Mouse (Mus musculus) MEL (cell line): ENCODE results near the gene Prss33.

Experiments used
- CHD1 ChIP-seq: IDR thresholded peaks from 2 replicates; pipeline ENCODE4 v1.6.1; 2012; ENCODE audit warnings: low read depth, mild to moderate bottlenecking, inconsistent platforms, low read length, improper control_type of control experiment
- CTCF ChIP-seq, 3 experiments: IDR thresholded peaks in 2 of 3; conservative IDR thresholded peaks in 1 of 3; 2 replicates each; pipeline ENCODE4 v1.5.1; 2011 to 2012; ENCODE audit warnings: low read length in 3 of 3, low read depth in 2 of 3, mild to moderate bottlenecking in 2 of 3, improper control_type of control experiment in 1 of 3, inconsistent platforms in 1 of 3, mixed read lengths in 1 of 3, moderate library complexity in 1 of 3; ENCODE audit not compliant: control insufficient read depth in 1 of 3, insufficient read depth in 1 of 3, poor library complexity in 1 of 3, severe bottlenecking in 1 of 3
- EP300 ChIP-seq, 2 experiments: IDR thresholded peaks; 2 replicates each; pipeline ENCODE4 v1.6.1; 2011; ENCODE audit warnings: improper control_type of control experiment in 2 of 2, low read length in 2 of 2, low read depth in 1 of 2, mild to moderate bottlenecking in 1 of 2
- JUND ChIP-seq: IDR thresholded peaks from 2 replicates; pipeline ENCODE4 v1.6.1; 2011; ENCODE audit warnings: low read depth, mild to moderate bottlenecking, improper control_type of control experiment, low read length
- MEF2A ChIP-seq: IDR thresholded peaks from 2 replicates; pipeline ENCODE4 v1.6.1; 2014; ENCODE audit warnings: low read depth, mild to moderate bottlenecking, inconsistent platforms, low read length, improper control_type of control experiment; ENCODE audit not compliant: poor library complexity, insufficient replicate concordance, severe bottlenecking; ENCODE audit errors: extremely low read depth
- POLR2A ChIP-seq, 2 experiments: IDR thresholded peaks; 2 replicates each; pipeline ENCODE4 v1.6.1; 2011 to 2012; ENCODE audit warnings: low read length in 2 of 2, mild to moderate bottlenecking in 2 of 2, control low read depth in 1 of 2, improper control_type of control experiment in 1 of 2, low read depth in 1 of 2, moderate library complexity in 1 of 2; ENCODE audit not compliant: control insufficient read depth in 1 of 2, insufficient read depth in 1 of 2, poor library complexity in 1 of 2
- POLR2AphosphoS2 ChIP-seq: IDR thresholded peaks from 2 replicates; pipeline ENCODE4 v1.6.1; 2011; ENCODE audit warnings: low read length, improper control_type of control experiment
- POLR2AphosphoS5 ChIP-seq: IDR thresholded peaks from 2 replicates; pipeline ENCODE4 v1.6.1; 2012; ENCODE audit warnings: low read depth, borderline replicate concordance, mild to moderate bottlenecking, inconsistent platforms, low read length, moderate library complexity, mixed read lengths
- TAL1 ChIP-seq: IDR thresholded peaks from 2 replicates; pipeline ENCODE4 v1.6.1; 2012; ENCODE audit warnings: mild to moderate bottlenecking, inconsistent platforms, low read length, moderate library complexity, mixed read lengths
- USF1 ChIP-seq: IDR thresholded peaks from 2 replicates; pipeline ENCODE4 v1.6.1; 2014; ENCODE audit warnings: low read depth, mild to moderate bottlenecking, inconsistent platforms, low read length, improper control_type of control experiment, moderate library complexity
- USF2 ChIP-seq, 2 experiments: IDR thresholded peaks; 2 replicates each; pipeline ENCODE4 v1.6.1; 2011 to 2012; ENCODE audit warnings: improper control_type of control experiment in 2 of 2, low read length in 2 of 2, borderline replicate concordance in 1 of 2, inconsistent platforms in 1 of 2, low read depth in 1 of 2, mild to moderate bottlenecking in 1 of 2; ENCODE audit not compliant: insufficient read depth in 1 of 2
- ZKSCAN1 ChIP-seq: IDR thresholded peaks from 2 replicates; pipeline ENCODE4 v1.6.1; 2012; ENCODE audit warnings: low read depth, mild to moderate bottlenecking, inconsistent platforms, low read length, improper control_type of control experiment, moderate library complexity
- ZMIZ1 ChIP-seq: IDR thresholded peaks from 2 replicates; pipeline ENCODE4 v1.6.1; 2012; ENCODE audit warnings: low read depth, mild to moderate bottlenecking, inconsistent platforms, low read length, improper control_type of control experiment, moderate library complexity

- TF ChIP-seq MEF2A (no peak), CTCF (IDR thresholded peaks at IDR 0.05 in 2 of 3, conservative IDR thresholded peaks at IDR 0.05 in 1 of 3; ENCODE audit: control insufficient read depth in 1 of 3, insufficient read depth in 1 of 3, low read depth in 2 of 3, low read length in 3 of 3, poor library complexity in 1 of 3, severe bottlenecking in 1 of 3) (no peak), ZKSCAN1 (no peak), POLR2A (IDR thresholded peaks at IDR 0.05; ENCODE audit: control insufficient read depth in 1 of 2, insufficient read depth in 1 of 2, low read depth in 1 of 2, low read length in 2 of 2, poor library complexity in 1 of 2) (no peak), TAL1 (no peak), POLR2AphosphoS2 (no peak), EP300 (IDR thresholded peaks at IDR 0.05; ENCODE audit: low read depth in 1 of 2, low read length in 2 of 2) (no peak), USF1 (no peak), JUND (no peak), USF2 (IDR thresholded peaks at IDR 0.05; ENCODE audit: borderline replicate concordance in 1 of 2, insufficient read depth in 1 of 2, low read depth in 1 of 2, low read length in 2 of 2) (no peak), POLR2AphosphoS5 (no peak), ZMIZ1 (no peak), CHD1 (no peak)
These were observed 46.9 kb downstream of the Prss33 start for GRCm38 (mm10) chr17:23788973-23789372.
